Mouse (Mus musculus): ENCODE measurements around the gene Edrf1.
"Not testable (repeated sequence)": the region's sequence is repeated elsewhere in the genome, so short reads cannot be mapped to it uniquely, and the experiment has no call there.

Gene Edrf1

GRCm38 (mm10) chr7:133645716-133646115, 8.4 kb downstream of the Edrf1 start:
- no peak for DNase-seq (ENCODE audit: low read depth)

DNA sequence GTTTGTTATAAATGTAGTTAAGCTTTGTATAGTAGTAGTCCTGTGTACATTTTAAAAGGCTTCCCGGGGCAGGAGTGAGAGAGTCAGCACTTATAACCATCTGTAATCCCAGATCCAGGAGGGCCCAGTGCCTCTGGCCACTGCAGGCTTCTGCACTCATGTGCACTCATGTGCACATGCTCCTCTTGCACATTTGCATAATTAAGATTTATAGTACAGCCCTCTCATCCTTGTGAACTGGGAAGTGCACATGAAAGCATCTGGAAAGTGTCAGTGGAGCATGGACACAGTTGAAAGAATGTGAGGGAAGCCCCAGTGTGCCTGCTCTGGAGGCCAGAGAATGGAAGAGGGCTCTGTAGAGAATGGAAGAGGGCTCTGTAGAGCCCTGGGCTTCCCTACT, 25.1 kb downstream of the Edrf1 start:
- no peak for DNase-seq (ENCODE audit: low read depth)

DNA sequence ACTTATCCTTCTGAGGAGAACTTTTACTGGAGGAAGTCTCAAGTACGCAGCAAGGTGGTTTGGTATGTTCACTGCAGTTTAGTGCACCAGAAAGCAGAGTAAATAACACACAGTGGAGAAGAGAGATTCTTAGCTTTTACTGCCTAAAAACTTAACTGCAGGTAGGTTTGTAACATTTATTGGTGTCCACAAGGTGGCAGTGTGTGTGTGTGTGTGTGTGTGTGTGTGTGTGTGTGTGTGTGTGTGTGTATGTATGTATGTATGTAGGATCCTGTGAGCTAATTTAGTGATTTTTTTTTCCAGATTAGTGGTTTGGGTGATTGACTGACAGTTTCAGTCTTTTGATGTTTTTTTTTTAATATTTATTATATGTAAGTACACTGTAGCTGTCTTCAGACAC, 31.7 kb downstream of the Edrf1 start:
- peak; percentile 44 for DNase-seq (ENCODE audit: low read depth)

DNA sequence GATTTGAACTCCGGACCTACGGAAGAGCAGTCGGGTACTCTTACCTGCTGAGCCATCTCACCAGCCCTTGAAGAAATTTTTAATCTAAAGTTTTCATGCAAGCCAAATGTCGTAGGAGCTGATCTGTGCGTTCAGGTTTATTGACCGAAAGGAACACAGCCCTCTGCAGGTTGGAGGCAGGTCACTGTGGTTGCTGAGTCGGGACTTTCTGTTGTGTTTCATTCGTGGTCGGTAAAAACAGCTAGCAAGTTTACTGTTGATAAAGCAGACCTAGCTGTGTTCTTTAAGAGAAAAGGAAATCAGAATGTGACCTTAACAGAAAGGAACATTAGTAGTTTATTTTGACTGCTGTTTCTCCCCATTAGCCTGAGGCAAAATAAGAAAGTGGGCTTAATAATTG, 32.6 kb downstream of the Edrf1 start:
- no peak for DNase-seq (ENCODE audit: low read depth)

GRCm38 (mm10) chr7:133670846-133671245, 33.5 kb downstream of the Edrf1 start:
- DNase-seq (ENCODE audit: low read depth) = no peak

DNA sequence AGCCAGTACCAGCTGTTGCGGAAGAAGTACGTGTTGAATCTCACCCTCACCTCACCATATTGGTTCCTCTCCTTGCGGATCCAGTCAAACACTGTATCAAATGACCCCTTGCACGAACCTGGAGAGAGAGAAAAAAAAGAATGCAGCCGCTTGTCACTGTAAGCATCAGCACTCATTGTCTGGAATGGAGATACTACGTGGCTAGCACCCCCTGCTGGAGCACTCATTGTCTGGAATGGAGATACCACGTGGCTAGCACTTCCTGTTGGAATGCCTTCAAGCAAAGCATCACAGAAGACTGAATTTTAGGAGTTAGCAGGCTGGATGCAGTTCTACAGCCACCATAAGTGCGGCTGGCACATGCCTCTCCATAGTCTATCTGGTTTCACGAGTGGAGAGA, 38.7 kb downstream of the Edrf1 start:
- DNase-seq (ENCODE audit: low read depth) = peak; percentile 13

DNA sequence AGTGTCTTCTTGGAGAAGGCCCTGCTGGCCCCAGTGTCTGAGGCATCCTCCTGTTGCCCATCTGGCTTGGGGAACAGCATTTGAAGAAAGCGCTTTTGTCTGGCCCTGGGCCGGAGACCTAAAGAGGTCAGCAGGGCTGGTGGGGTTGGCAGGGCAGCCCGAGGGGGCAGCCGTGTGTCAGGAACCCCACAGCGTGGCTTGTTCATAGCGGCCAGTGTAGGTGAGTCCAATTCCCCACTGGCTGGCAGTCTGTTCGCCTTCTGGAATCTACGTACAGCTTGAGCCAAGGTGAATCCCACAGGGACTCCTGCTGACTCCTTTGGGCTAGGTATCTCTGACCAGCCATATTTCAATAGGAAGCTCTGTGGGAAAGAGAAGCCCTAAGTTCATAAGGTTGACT, 41.4 kb downstream of the Edrf1 start:
- no peak for DNase-seq (ENCODE audit: low read depth)

GRCm38 (mm10) chr7:133679439-133679838, 42.1 kb downstream of the Edrf1 start:
- peak; percentile 2 for DNase-seq (ENCODE audit: low read depth)

- no peak for DNase-seq (ENCODE audit: low read depth)
Observed at GRCm38 (mm10) chr7:133679961-133680360, 42.6 kb downstream of the Edrf1 start, which contains the start of gene Mmp21. Mmp21 (minus strand) TSS chr7:133680061.

DNA sequence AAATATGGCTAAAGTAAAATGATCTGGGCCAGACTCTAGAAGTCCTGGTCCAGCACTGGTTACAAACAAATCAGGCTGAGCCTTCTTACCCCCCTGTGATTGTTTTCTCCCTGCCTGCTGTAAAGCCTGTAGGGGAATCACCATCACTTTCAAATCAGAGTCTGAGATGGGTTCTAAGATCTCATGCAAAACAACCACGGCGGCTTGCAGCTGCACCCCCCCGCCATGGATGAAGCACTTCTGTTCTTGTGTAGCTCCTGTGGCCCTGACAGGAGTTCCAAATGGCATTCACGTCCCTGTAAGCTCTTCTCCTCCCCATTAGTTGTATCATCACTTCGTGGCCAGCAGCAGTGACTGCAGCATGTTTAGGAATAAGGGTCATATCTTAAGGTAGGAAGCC, 46.3 kb downstream of the Edrf1 start:
- no peak for DNase-seq (ENCODE audit: low read depth)

GRCm38 (mm10) chr7:133684110-133684509, 46.8 kb downstream of the Edrf1 start:
- peak; percentile 8 for DNase-seq (ENCODE audit: low read depth)

- no peak for DNase-seq (ENCODE audit: low read depth)
Observed at GRCm38 (mm10) chr7:133684701-133685100, 47.4 kb downstream of the Edrf1 start.

DNA sequence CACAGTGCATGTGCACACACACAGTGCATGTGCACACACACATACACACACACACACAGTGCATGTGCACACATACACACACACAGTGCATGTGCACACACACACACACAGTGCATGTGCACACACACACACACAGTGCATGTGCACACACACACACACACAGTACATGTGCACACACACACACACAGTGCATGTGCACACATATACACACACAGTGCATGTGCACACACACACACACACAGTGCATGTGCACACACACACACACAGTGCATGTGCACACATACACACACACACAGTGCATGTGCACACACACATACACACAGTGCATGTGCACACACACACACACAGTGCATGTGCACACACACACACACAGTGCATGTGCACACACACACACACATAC, 48.3 kb downstream of the Edrf1 start:
- not testable (repeated sequence) for DNase-seq (ENCODE audit: low read depth)

DNA sequence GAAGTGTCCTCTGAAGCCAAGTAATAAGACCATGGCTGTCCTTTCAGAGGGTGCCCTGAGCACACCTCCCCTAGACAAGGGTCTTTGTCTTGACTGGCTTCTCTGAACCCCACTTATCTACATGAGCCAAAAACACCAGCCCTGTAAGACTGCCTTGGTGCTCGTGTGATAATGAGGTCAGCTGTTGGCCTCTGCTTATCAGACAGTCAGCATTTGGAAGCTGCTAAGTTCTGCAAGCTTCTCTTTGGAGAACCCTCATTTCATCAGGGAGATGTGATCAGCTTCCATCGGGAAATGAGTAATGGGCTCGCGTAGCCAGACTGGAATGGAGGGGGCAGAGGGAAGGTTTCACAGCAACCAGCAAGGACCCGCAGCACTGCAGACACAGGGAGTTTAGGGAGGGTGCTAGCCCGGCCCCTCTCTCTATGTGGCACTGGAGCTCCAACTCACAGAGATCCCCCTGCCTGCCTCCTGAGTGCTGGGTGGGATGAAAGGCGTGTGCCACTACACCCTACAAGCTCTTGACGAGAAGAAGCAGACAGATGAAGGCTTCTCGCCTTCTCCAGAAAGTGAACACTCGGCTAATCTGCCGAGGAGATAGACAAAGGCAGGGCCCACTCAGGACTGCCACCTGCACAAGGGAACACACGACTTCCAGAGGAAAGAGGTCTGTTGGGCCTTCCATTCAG, 60.8 kb downstream of the Edrf1 start:
- DNase-seq (ENCODE audit: low read depth) = no peak

GRCm38 (mm10) chr7:133699885-133700284, 62.5 kb downstream of the Edrf1 start:
- DNase-seq (ENCODE audit: low read depth) = no peak

- no peak for DNase-seq (ENCODE audit: low read depth)
Observed at GRCm38 (mm10) chr7:133701366-133701765, 64.0 kb downstream of the Edrf1 start.

DNA sequence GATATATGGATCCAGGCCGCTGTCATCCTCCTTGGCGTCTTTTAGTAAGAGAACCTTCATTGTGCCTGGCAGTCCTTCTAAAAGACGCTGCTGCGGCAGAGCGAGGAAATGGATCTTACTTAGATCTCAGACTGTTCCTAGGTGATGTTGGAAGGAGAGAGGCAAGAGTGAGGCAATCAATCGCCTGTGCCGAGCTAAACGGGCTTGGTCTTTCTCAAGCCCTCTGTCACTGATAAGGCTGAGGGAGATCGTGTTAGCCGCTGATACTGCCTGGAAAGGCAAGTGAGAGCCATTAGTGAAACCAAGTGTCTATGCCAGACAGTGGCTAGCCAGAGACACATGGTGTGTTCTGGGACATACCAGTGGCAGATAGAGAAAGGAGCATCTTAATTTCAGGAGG, 65.0 kb downstream of the Edrf1 start:
- DNase-seq (ENCODE audit: low read depth) = no peak

GRCm38 (mm10) chr7:133703906-133704305, 66.6 kb downstream of the Edrf1 start:
- no peak for DNase-seq (ENCODE audit: low read depth)

DNA sequence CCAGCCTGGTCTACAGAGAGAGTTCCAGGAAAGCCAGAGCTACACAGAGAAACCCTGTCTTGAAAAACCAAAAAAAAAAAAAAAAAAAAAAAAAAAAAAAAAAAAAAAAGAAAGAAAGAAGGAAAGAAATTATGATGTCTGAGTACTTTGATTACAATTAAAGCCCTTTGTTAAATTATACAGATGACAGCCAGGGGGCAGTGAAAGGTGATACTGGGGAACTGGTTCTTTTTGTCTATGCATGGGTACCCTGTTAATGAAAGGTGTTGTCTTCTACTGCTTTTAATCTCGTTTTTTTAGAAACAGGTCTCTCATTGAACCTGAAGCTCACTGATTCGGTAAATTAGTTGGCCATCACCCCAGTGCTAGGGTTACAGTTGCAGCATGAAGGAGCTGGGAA, 70.0 kb downstream of the Edrf1 start:
- no peak for DNase-seq (ENCODE audit: low read depth)

DNA sequence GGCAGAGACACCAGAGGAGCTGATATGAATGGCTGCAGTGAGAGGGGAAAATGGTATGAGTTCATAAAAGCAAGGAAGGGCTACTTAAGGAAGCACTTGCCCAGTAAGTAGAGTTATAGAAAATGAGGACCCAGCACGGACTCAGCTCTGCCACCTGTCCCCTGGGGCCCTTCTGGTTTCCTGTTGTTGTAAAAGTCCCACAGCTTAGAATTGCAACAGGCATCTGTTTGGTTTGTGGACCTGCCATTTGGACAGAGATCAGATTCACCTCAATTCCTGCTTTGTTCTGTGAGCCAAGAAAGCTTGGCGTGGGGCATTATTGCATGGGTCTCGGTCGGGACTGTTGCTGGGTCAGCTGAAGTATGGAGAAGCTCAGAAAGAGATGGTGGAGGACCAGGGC, 78.0 kb downstream of the Edrf1 start:
- no peak for DNase-seq (ENCODE audit: low read depth)

- peak; percentile 10 for DNase-seq (ENCODE audit: low read depth)
Observed at GRCm38 (mm10) chr7:133718580-133718979, 81.2 kb downstream of the Edrf1 start.

GRCm38 (mm10) chr7:133720616-133721015, 83.3 kb downstream of the Edrf1 start:
- DNase-seq (ENCODE audit: low read depth) = no peak
